Mouse (Mus musculus) stomach, postnatal 0 days (tissue): Measurements from ENCODE around the gene Ssc4d.

ENCODE experiments used
- CTCF ChIP-seq: IDR thresholded peaks from 2 replicates; pipeline ENCODE4 v1.5.1; 2016; ENCODE audit warnings: antibody characterized with exemption, low read depth, mild to moderate bottlenecking, moderate library complexity
- EP300 ChIP-seq: optimal IDR thresholded peaks from 2 replicates; pipeline ENCODE3; 2016; ENCODE audit warnings: antibody characterized with exemption

GRCm38 (mm10) chr5:135951660-135952059, 22.7 kb downstream of the Ssc4d start:
- TF ChIP-seq CTCF (no peak), EP300 (no peak)
